In the genomic region with DNA sequence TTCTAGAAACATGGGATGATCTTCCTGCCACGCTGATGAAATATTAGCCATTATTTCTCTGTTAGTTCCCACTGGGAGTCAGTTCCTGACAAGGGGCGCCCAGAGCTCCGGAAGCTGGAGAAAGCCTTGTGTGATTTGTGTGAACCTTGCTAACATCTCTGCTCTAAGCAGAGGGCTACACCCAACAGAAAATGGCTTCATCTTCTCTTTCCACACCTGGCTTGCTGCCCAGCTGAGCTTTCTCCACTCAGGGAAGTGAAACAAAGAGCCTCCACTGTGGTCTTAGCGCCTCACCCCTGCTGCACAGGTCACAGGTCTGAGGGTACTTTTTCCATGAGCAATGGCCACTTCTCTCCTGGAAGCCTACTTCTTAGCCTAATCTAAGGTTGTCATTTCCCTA, we compare ENCODE assay signal across 18 mouse cellular contexts.
DNase-seq lines count a peak whose midpoint lies in the region; ATAC-seq and TF ChIP-seq lines count a peak whose summit lies in the region.
"Had no signal": no experiment of that assay in that cellular context is flagged by ENCODE, and none has a peak within 500 bp of the region (broad histone marks: within the 10 kb centered on the region; RNA-seq: fewer than 3 reads in every experiment).

No protein-coding gene starts in this region.

- WGBS in lung, postnatal 0 days, result 58% methylated on average over 4 of the region's 4 CpGs
- 82% methylated on average over 4 of the region's 4 CpGs for WGBS in embryonic facial prominence, embryonic 10.5 days

- no peak overlapping the region for H3K27ac ChIP-seq in lung, postnatal 0 days (ENCODE audit: low read length)
- H3K27ac ChIP-seq in embryonic facial prominence, embryonic 10.5 days (replicated peaks), result peak overlapping the region; percentile 86
- H3K27ac ChIP-seq: heart, embryonic 15.5 days; intestine, embryonic 15.5 days; liver, embryonic 15.5 days had no signal

- H3K27me3 ChIP-seq in lung, postnatal 0 days (replicated peaks; ENCODE audit: insufficient read depth, low read length), result no peaks in the 10 kb centered on the region
- H3K27me3 ChIP-seq in embryonic facial prominence, embryonic 10.5 days (replicated peaks; ENCODE audit: low read depth, poor library complexity, severe bottlenecking), result no peaks in the 10 kb centered on the region
- H3K27me3 ChIP-seq: heart, embryonic 15.5 days; intestine, embryonic 15.5 days; liver, embryonic 15.5 days; midbrain, embryonic 12.5 days had no signal

- no peak overlapping the region for H3K9ac ChIP-seq in lung, postnatal 0 days (replicated peaks; ENCODE audit: low read depth)
- H3K9ac ChIP-seq: heart, embryonic 15.5 days; intestine, embryonic 15.5 days; liver, embryonic 15.5 days; midbrain, embryonic 12.5 days had no signal

- ATAC-seq in lung, postnatal 0 days, result peak; percentile 17; the same call in 1 of the 2 replicates
- ATAC-seq: forebrain, embryonic 16.5 days; intestine, embryonic 15.5 days had no signal

- no peaks in the 10 kb centered on the region for H3K4me1 ChIP-seq in lung, postnatal 0 days (ENCODE audit: insufficient read depth, low read depth, low read length)
- peaks cover 45% of the 10 kb centered on the region for H3K4me1 ChIP-seq in embryonic facial prominence, embryonic 10.5 days
- H3K4me1 ChIP-seq: intestine, embryonic 15.5 days; liver, embryonic 15.5 days had no signal

- peak; percentile 24 for DNase-seq in adrenal gland, postnatal 10 days
- DNase-seq in adrenal gland, postnatal 4 days (ENCODE audit: low spot score in 2 of 2), result no peak
- DNase-seq in lung, postnatal 0 days (ENCODE audit: low spot score), result no peak
- no peak for DNase-seq in lung, postnatal 25 days (ENCODE audit: low spot score)
- DNase-seq in embryonic facial prominence, embryonic 10.5 days (ENCODE audit: low spot score), result no peak
- peak; percentile 42 to 57 for DNase-seq in kidney, postnatal 4 days
- no peak for DNase-seq in gastrocnemius, postnatal 36 days
- no peak for DNase-seq in right cerebral cortex, adult 2 months (ENCODE audit: low spot score in 2 of 2)
- DNase-seq: cerebellum, adult 11-12 months; gastrocnemius, postnatal 14 days; right cerebral cortex, postnatal 14 days; thymus, postnatal 36 days had no signal

- no peak for TF ChIP-seq CTCF in lung, postnatal 0 days (IDR thresholded peaks at IDR 0.05)

- no peak for TF ChIP-seq EP300 in lung, postnatal 0 days (IDR thresholded peaks at IDR 0.05)

- no peaks in the 10 kb centered on the region for H3K36me3 ChIP-seq in lung, postnatal 0 days (ENCODE audit: insufficient read depth, low read length)
- H3K36me3 ChIP-seq in embryonic facial prominence, embryonic 10.5 days (replicated peaks), result no peaks in the 10 kb centered on the region
- H3K36me3 ChIP-seq: G1E; heart, embryonic 15.5 days; intestine, embryonic 15.5 days; liver, embryonic 15.5 days; midbrain, embryonic 12.5 days had no signal

- no peak overlapping the region for H3K4me3 ChIP-seq in lung, postnatal 0 days (ENCODE audit: low read depth, low read length)
- no peak overlapping the region for H3K4me3 ChIP-seq in embryonic facial prominence, embryonic 10.5 days
- H3K4me3 ChIP-seq: heart, embryonic 15.5 days; intestine, embryonic 15.5 days; liver, embryonic 15.5 days; midbrain, embryonic 12.5 days had no signal

- no peaks in the 10 kb centered on the region for H3K9me3 ChIP-seq in lung, postnatal 0 days (ENCODE audit: low read length)
- no peaks in the 10 kb centered on the region for H3K9me3 ChIP-seq in embryonic facial prominence, embryonic 10.5 days
- H3K9me3 ChIP-seq: heart, embryonic 15.5 days; intestine, embryonic 15.5 days; liver, embryonic 15.5 days; midbrain, embryonic 12.5 days had no signal

- intact Hi-C loops in gastrocnemius, postnatal 36 days (cut with DNase I), result no loop called here

- H3K4me2 ChIP-seq in lung, postnatal 0 days (replicated peaks; ENCODE audit: low read depth, low read length), result no peak overlapping the region
- H3K4me2 ChIP-seq: heart, embryonic 15.5 days; intestine, embryonic 15.5 days; liver, embryonic 15.5 days; midbrain, embryonic 12.5 days had no signal

Comparison
In these comparisons a context has a peak if more than half of its experiments do, and no peak if none do; other contexts are left out.
1. DNase-seq: peak in adrenal gland, postnatal 10 days (single experiment) and kidney, postnatal 4 days (2 of 2); none in adrenal gland, postnatal 4 days (0 of 2), lung, postnatal 0 days (single experiment), lung, postnatal 25 days (single experiment), embryonic facial prominence, embryonic 10.5 days (single experiment), gastrocnemius, postnatal 36 days (0 of 2) and right cerebral cortex, adult 2 months (0 of 2).